Mouse (Mus musculus): Measurements from ENCODE around the gene Mcm6. TPM values are rescaled to one million over a fixed set of nuclear protein-coding genes. Genes with fewer than 3 reads are reported as not detected.

The Mcm6 gene
- total and polyA plus RNA-seq, 2 experiments from 2014 or later: 31.9 to 37.3 TPM

DNA sequence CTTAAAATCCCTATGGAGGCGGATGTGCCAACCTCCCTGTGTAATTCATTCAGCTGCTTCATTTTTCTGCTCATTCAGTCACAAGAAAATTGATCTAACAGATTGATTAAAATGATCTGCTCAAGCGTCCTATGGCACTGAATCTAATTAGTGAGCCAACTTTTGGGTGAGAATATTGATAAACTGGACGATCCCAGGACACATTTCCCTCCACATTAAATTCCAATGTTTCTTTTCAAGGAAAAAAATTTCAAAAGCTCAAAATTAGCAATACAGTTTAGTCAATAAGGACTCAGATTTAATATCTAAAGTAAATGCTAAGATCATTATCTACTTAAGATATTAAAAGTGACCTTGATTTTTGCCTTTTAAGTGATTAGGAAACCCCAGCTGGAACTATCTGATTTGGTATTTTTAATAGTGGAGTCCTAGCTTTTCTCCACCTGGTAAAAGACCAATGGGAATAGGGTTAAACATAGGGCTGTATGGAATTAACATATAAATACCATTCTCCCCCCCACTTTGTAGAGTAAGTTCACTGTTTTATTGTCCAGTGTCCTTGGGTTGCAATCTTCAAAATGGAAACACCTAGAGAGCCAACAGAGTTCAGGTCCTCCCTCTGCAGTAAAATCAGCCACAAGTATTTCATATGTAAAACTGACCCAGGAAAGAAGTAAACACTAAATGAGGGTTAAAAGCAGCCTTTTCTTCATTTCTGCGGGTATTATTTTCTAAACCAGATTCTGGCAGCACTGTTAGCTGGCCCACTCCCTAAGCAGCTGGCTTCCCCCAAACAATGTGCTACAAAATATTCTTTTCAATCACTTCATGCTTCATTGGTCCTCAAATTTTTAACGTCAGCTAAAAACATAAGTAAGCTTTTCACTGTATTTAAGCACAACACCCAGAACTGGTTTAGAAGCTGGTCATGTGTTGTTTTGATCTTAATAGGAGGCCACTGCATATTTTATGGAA is 40.8 kb upstream of the Mcm6 start:
- DNase-seq (ENCODE audit: low spot score) (peak; percentile 6), ATAC-seq (ENCODE audit: low FRiP score) (no peak)
- WGBS: 45% methylated on average over 5 of the region's 5 CpGs
- no peak for TF ChIP-seq CTCF (IDR thresholded peaks at IDR 0.05)
- Histone ChIP-seq H3K27ac (ENCODE audit: low read depth, low read length) (no peak overlapping the region), H3K4me2 (ENCODE audit: low read depth, low read length, poor library complexity, severe bottlenecking) (no peak overlapping the region), H3K9ac (replicated peaks; ENCODE audit: low read length, poor library complexity, severe bottlenecking) (no peak overlapping the region), H3K9me3 (ENCODE audit: low read length) (no peaks in the 10 kb centered on the region), H3K27me3 (ENCODE audit: insufficient read depth, low read length) (no peaks in the 10 kb centered on the region), H3K4me1 (ENCODE audit: insufficient read depth, low read length) (no peaks in the 10 kb centered on the region), H3K36me3 (ENCODE audit: insufficient read depth, low read length) (peaks cover 2% of the 10 kb centered on the region; the same call in 1 of the 2 replicates), H3K4me3 (ENCODE audit: low read depth, low read length) (no peak overlapping the region)

DNA sequence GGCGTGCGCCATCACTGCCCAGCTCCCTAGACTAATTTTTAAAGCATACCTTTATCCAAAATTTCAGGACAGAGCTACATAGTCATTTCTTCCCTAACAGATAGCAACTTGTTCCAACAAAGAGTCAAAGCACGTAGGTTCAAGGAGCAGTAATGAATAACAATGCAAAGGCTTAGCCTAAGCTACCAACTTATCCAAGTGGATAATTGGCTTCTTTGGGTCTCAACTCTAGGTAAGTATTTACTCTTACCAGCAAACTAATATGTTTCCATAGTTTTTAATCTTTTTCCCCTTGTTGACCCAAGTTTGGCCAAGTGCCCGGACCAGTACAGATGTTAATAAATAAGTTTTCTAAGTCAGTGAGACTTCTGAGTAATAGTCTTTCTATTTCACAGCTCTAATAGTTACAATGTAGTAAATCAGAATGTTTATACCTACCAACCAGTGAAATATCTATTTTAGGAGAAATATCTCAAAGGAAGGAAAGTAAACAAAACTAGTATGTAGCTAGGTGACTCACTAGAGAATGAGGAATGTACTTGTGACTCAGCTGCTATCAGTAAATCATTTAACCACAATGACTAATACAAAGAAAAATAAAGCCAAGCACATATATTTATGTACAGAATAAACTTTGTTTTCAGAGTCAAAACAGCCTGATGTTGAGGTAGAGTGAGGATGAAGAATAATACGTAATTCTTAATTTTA is 39.4 kb upstream of the Mcm6 start:
- WGBS: 89% methylated on average over 5 of the region's 5 CpGs
- no peak for DNase-seq (ENCODE audit: low spot score)
- H3K27ac ChIP-seq (ENCODE audit: low read depth, low read length): no peak overlapping the region
- H3K27me3 ChIP-seq (ENCODE audit: insufficient read depth, low read length): no peaks in the 10 kb centered on the region
- H3K4me3 ChIP-seq (ENCODE audit: low read depth, low read length): no peak overlapping the region
- H3K9me3 ChIP-seq (ENCODE audit: low read length): no peaks in the 10 kb centered on the region
- no peaks in the 10 kb centered on the region for H3K4me1 ChIP-seq (ENCODE audit: insufficient read depth, low read length)
- no peak overlapping the region for H3K9ac ChIP-seq (replicated peaks; ENCODE audit: low read length, poor library complexity, severe bottlenecking)
- ATAC-seq (ENCODE audit: low FRiP score): no peak
- no peak overlapping the region for H3K4me2 ChIP-seq (ENCODE audit: low read depth, low read length, poor library complexity, severe bottlenecking)
- TF ChIP-seq CTCF (IDR thresholded peaks at IDR 0.05): no peak
- no peaks in the 10 kb centered on the region for H3K36me3 ChIP-seq (ENCODE audit: insufficient read depth, low read length)

DNA sequence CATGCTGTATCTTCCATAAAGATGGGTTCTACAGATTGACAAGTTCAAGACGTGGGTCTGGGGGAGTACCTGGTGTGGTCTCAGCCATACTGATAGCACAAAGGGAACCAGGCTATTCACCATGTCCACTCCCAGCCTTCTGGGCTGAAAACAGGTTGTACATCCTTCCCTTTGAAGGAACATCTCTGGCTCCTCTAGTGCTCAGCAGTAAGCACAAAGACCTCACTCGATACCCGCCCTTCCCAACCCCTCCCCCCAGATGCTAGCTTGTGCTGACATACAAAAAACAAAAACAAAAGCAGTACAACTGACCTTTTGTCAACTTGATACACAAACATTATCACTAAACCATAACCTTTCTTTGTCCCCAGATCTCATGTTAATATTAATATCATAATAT is 35.2 kb upstream of the Mcm6 start:
- no peak overlapping the region for H3K4me2 ChIP-seq (ENCODE audit: low read depth, low read length, poor library complexity, severe bottlenecking)
- H3K27me3 ChIP-seq (ENCODE audit: insufficient read depth, low read length): no peaks in the 10 kb centered on the region
- no peak overlapping the region for H3K27ac ChIP-seq (ENCODE audit: low read depth, low read length)
- H3K36me3 ChIP-seq (ENCODE audit: insufficient read depth, low read length): 0 out of 2 replicates have a peak, but pooled peaks cover 2% of the 10 kb centered on the region
- no peaks in the 10 kb centered on the region for H3K9me3 ChIP-seq (ENCODE audit: low read length)
- DNase-seq (ENCODE audit: low spot score): no peak
- TF ChIP-seq CTCF (IDR thresholded peaks at IDR 0.05): no peak
- 90% methylated on average over 3 of the region's 3 CpGs for WGBS
- no peaks in the 10 kb centered on the region for H3K4me1 ChIP-seq (ENCODE audit: insufficient read depth, low read length)
- H3K4me3 ChIP-seq (ENCODE audit: low read depth, low read length): no peak overlapping the region
- ATAC-seq (ENCODE audit: low FRiP score): no peak
- H3K9ac ChIP-seq (replicated peaks; ENCODE audit: low read length, poor library complexity, severe bottlenecking): no peak overlapping the region

DNA sequence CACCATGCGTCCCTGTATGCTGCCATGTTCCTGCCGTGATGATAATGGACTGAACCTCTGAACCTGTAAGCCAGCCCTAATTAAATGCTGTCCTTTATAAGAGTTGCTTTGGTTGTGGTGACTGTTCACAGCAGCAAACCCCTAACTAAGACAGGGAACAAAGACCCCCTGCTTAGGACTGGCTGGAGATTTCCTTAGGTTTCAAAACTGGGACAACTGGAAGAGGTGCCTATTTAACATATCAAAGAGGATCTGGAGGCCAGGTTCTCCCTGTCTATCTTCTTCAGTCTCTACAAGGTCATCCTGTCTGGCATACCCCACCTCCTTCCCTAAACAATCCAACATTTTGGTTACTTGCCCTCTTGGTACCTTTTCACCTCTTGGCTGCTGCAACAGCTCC is 32.9 kb upstream of the Mcm6 start:
- H3K9me3 ChIP-seq (ENCODE audit: low read length): no peaks in the 10 kb centered on the region
- DNase-seq (ENCODE audit: low spot score): no peak
- H3K4me3 ChIP-seq (ENCODE audit: low read depth, low read length): no peak overlapping the region
- 52% methylated on average over 2 of the region's 2 CpGs for WGBS
- no peaks in the 10 kb centered on the region for H3K4me1 ChIP-seq (ENCODE audit: insufficient read depth, low read length)
- no peak for ATAC-seq (ENCODE audit: low FRiP score)
- TF ChIP-seq CTCF (IDR thresholded peaks at IDR 0.05): no peak
- H3K27ac ChIP-seq (ENCODE audit: low read depth, low read length): no peak overlapping the region
- no peaks in the 10 kb centered on the region for H3K27me3 ChIP-seq (ENCODE audit: insufficient read depth, low read length)
- H3K36me3 ChIP-seq (ENCODE audit: insufficient read depth, low read length): 0 out of 2 replicates have a peak, but pooled peaks cover 7% of the 10 kb centered on the region
- no peak overlapping the region for H3K9ac ChIP-seq (replicated peaks; ENCODE audit: low read length, poor library complexity, severe bottlenecking)
- H3K4me2 ChIP-seq (ENCODE audit: low read depth, low read length, poor library complexity, severe bottlenecking): no peak overlapping the region

DNA sequence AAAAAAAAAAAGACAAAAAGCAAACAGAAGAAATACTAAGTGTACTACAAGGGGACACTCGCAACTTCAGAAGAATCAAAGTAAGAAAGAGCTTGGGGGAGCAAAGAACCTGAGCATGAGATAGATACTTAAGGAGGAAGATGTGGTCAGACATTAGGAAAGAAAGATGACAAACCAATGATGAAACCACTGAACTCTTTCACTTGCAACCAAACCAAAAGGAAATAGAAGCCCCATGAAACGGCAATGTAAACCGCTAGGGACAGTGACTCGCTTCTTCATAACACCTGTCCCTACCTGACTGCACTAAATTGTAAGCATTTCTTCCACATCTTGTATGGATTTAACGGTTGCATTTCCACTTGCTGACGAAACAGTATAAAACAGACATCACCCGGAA is 27.0 kb upstream of the Mcm6 start:
- WGBS: 97% methylated on average over 7 of the region's 7 CpGs
- ATAC-seq (ENCODE audit: low FRiP score) (no peak), DNase-seq (ENCODE audit: low spot score) (no peak)
- no peak for TF ChIP-seq CTCF (IDR thresholded peaks at IDR 0.05)
- no peaks in the 10 kb centered on the region for H3K4me1 ChIP-seq (ENCODE audit: insufficient read depth, low read length)
- H3K27me3 ChIP-seq (ENCODE audit: insufficient read depth, low read length): no peaks in the 10 kb centered on the region
- H3K9ac ChIP-seq (replicated peaks; ENCODE audit: low read length, poor library complexity, severe bottlenecking): no peak overlapping the region
- H3K4me3 ChIP-seq (ENCODE audit: low read depth, low read length): no peak overlapping the region
- H3K9me3 ChIP-seq (ENCODE audit: low read length): no peaks in the 10 kb centered on the region
- H3K4me2 ChIP-seq (ENCODE audit: low read depth, low read length, poor library complexity, severe bottlenecking): no peak overlapping the region
- H3K36me3 ChIP-seq (ENCODE audit: insufficient read depth, low read length): peaks cover 16% of the 10 kb centered on the region; the same call in 1 of the 2 replicates
- no peak overlapping the region for H3K27ac ChIP-seq (ENCODE audit: low read depth, low read length)

DNA sequence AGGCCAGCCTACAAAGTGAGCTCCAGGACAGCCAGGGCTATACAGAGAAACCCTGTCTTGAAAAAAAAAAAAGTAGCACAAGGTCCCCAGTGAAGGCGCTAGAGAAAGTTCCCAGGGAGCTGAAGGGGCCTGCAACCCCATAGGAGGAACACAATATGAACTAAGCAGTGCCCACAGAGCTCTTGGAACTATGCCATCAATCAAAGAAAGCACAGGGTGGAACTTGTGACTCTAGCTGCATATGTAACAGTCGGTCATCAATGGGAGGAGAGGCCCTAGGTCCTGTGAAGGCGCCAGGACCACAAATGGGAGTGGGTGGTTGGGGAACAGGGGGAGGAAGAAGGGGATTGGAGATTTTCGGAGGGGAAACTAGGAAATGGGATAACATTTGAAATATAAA is 17.4 kb upstream of the Mcm6 start:
- TF ChIP-seq CTCF (IDR thresholded peaks at IDR 0.05): no peak
- no peak overlapping the region for H3K27ac ChIP-seq (ENCODE audit: low read depth, low read length)
- H3K27me3 ChIP-seq (ENCODE audit: insufficient read depth, low read length): no peaks in the 10 kb centered on the region
- 75% methylated on average over 4 of the region's 4 CpGs for WGBS
- no peak for ATAC-seq (ENCODE audit: low FRiP score)
- no peaks in the 10 kb centered on the region for H3K4me1 ChIP-seq (ENCODE audit: insufficient read depth, low read length)
- no peak overlapping the region for H3K9ac ChIP-seq (replicated peaks; ENCODE audit: low read length, poor library complexity, severe bottlenecking)
- no peak for DNase-seq (ENCODE audit: low spot score)
- H3K4me3 ChIP-seq (ENCODE audit: low read depth, low read length): no peak overlapping the region
- no peak overlapping the region for H3K4me2 ChIP-seq (ENCODE audit: low read depth, low read length, poor library complexity, severe bottlenecking)
- peaks cover 5% of the 10 kb centered on the region; the same call in 1 of the 2 replicates for H3K36me3 ChIP-seq (ENCODE audit: insufficient read depth, low read length)
- no peaks in the 10 kb centered on the region for H3K9me3 ChIP-seq (ENCODE audit: low read length)

Measured in midbrain, postnatal 0 days (tissue).